Mouse (Mus musculus) heart, adult 2 months (tissue): ENCODE results near the gene Gpr107.

Source experiments
- CTCF ChIP-seq: fragments of 200-600 bp; IDR thresholded peaks from 2 replicates; pipeline ENCODE4 v1.8.1; 2022; ENCODE audit warnings: antibody characterized with exemption, mild to moderate bottlenecking, moderate library complexity
- EP300 ChIP-seq: fragments of 200-500 bp; IDR thresholded peaks from 2 replicates; pipeline ENCODE4 v1.6.1; 2011; ENCODE audit warnings: low read depth, low read length, control low read depth; ENCODE audit not compliant: insufficient read depth
- POLR2A ChIP-seq: fragments of 200-500 bp; IDR thresholded peaks from 2 replicates; pipeline ENCODE4 v1.6.1; 2011; ENCODE audit warnings: mild to moderate bottlenecking, low read depth, low read length, control low read depth; ENCODE audit not compliant: insufficient read depth

GRCm38 (mm10) chr2:31241639-31242038 lies 89.5 kb downstream of the Gpr107 start:
- TF ChIP-seq POLR2A, result no peak
- TF ChIP-seq CTCF, result no peak
- TF ChIP-seq EP300, result no peak
